Mouse (Mus musculus): ENCODE data around the gene Wdr5b. TPM values are rescaled to one million over a fixed set of nuclear protein-coding genes. Genes with fewer than 3 reads are reported as not detected.

The Wdr5b gene
- polyA plus RNA-seq, 1 experiment from 2014 or later = 8.8 TPM

DNA sequence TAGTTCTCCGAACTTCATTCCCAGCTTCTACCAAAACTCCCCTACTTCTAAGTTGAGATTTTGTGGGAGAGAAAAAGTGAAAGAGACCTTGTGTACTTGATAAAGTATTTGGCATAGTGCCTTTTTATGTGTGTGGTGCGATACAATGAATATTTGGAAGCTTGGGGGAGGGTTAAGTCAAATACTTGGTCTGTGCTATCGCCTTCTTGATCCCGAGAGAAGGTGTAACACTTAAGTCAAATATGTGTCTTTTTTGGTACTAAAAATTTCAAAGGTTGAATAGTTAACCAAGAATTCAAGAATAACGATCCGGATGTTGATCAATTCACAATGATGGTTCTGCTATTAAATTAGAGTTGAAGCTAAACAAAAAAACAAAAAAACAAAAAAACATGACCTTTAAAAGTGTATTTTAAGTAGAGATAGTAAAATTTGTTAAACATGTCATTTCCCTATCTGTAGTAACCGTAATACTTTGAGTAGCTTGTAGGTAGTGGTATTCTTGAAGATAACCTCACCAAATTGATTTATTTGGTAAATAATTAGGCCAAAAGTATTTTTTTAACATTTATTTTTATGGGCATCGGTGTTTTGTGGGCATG is 31.5 kb downstream of the Wdr5b start:
- no peak for DNase-seq (ENCODE audit: low spot score)
- H3K27me3 ChIP-seq (ENCODE audit: low read depth, poor library complexity, severe bottlenecking) = no peaks in the 10 kb centered on the region
- no peaks in the 10 kb centered on the region for H3K9me3 ChIP-seq (replicated peaks)
- H3K4me3 ChIP-seq = peak overlapping the region; percentile 82
- H3K36me3 ChIP-seq = peaks cover 11% of the 10 kb centered on the region; the same call in 1 of the 2 replicates
- peaks cover 29% of the 10 kb centered on the region for H3K4me1 ChIP-seq
- H3K27ac ChIP-seq (replicated peaks) = peak overlapping the region; percentile 99
- 32% methylated on average over 8 of the region's 8 CpGs for WGBS

- Histone ChIP-seq H3K9me3 (replicated peaks) (no peaks in the 10 kb centered on the region), H3K4me1 (peaks cover 14% of the 10 kb centered on the region), H3K4me3 (no peak overlapping the region), H3K27ac (replicated peaks) (no peak overlapping the region), H3K36me3 (peaks cover 5% of the 10 kb centered on the region), H3K27me3 (ENCODE audit: low read depth, poor library complexity, severe bottlenecking) (no peaks in the 10 kb centered on the region)
- 91% methylated on average over 3 of the region's 3 CpGs for WGBS
- DNase-seq (ENCODE audit: low spot score) = no peak
Measured at GRCm38 (mm10) chr16:36074772-36075171, 33.8 kb downstream of the Wdr5b start.

GRCm38 (mm10) chr16:36079916-36080315 is 38.9 kb downstream of the Wdr5b start:
- H3K4me1 ChIP-seq = no peaks in the 10 kb centered on the region
- DNase-seq (ENCODE audit: low spot score) = no peak
- no peaks in the 10 kb centered on the region for H3K27me3 ChIP-seq (ENCODE audit: low read depth, poor library complexity, severe bottlenecking)
- no peak overlapping the region for H3K4me3 ChIP-seq
- 96% methylated on average over 3 of the region's 3 CpGs for WGBS
- no peak overlapping the region for H3K27ac ChIP-seq (replicated peaks)
- H3K36me3 ChIP-seq = peaks cover 33% of the 10 kb centered on the region
- no peaks in the 10 kb centered on the region for H3K9me3 ChIP-seq (replicated peaks)

DNA sequence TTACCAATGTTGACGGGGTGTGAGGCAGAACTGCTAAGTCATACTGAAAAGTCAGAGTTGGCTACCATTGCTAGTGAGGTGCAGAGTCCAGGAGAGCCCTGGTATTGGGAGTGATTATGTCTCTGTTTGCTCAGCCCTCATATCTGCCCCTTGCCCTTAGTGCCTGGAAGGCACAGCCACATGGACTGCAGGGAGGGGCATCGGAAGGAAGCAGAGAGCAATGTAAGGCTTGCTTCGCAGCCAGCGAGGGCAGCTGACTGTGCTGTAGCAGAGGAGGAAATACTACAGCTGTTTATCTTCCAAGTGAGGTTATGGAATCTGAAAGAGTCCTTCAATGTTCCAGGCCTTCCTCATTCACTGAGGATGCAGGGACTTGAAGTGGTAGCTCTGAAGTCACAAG is 46.9 kb downstream of the Wdr5b start:
- WGBS = 85% methylated on average over 4 of the region's 4 CpGs
- peaks cover 98% of the 10 kb centered on the region for H3K36me3 ChIP-seq
- DNase-seq (ENCODE audit: low spot score) = no peak
- H3K27me3 ChIP-seq (ENCODE audit: low read depth, poor library complexity, severe bottlenecking) = no peaks in the 10 kb centered on the region
- H3K4me1 ChIP-seq = no peaks in the 10 kb centered on the region
- H3K27ac ChIP-seq (replicated peaks) = no peak overlapping the region
- no peak overlapping the region for H3K4me3 ChIP-seq
- H3K9me3 ChIP-seq (replicated peaks) = no peaks in the 10 kb centered on the region

GRCm38 (mm10) chr16:36089065-36089464 is 48.1 kb downstream of the Wdr5b start:
- H3K4me1 ChIP-seq = no peaks in the 10 kb centered on the region
- 80% methylated on average over 7 of the region's 7 CpGs for WGBS
- no peak for DNase-seq (ENCODE audit: low spot score)
- no peak overlapping the region for H3K27ac ChIP-seq (replicated peaks)
- peaks cover 86% of the 10 kb centered on the region for H3K36me3 ChIP-seq
- H3K27me3 ChIP-seq (ENCODE audit: low read depth, poor library complexity, severe bottlenecking) = no peaks in the 10 kb centered on the region
- H3K9me3 ChIP-seq (replicated peaks) = no peaks in the 10 kb centered on the region
- no peak overlapping the region for H3K4me3 ChIP-seq

DNA sequence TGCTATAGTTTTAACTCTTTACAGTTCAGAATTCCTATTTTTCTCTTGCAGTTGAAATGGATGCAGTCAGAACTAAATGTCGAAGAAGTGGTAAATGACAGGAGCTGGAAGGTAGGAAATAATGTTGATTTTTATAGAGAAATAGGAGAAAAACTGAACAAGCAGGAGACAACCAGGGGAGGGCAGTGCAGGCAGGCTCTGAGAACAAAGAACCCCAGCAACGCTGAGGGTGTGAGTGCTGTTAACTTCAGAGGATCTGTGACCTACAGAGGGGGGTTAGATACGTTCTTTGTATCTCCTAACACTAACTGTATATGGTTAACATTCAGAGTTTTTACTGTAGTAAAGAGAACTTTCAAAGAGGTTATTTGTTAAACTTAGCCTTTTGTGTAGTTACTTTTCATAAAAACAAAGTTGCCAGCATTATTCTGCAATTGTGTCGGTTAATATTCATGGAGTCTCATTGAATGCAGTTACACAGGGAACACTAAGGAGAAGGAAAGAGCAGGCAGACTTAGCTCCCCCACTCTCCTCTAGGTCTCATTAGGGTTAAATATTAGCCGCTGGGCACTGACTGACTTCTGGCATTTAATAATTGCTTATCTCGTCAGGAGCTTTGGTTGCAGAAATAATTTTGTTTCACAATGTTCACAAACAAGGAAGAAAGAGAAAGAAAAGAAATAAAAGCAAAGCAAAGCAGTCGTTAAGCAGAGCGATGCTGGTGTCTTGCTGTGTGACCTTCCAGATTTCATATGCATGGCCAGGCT is 49.0 kb downstream of the Wdr5b start:
- no peak for DNase-seq (ENCODE audit: low spot score)
- no peaks in the 10 kb centered on the region for H3K9me3 ChIP-seq (replicated peaks)
- no peaks in the 10 kb centered on the region for H3K4me1 ChIP-seq
- H3K36me3 ChIP-seq = peaks cover 76% of the 10 kb centered on the region
- H3K27me3 ChIP-seq (ENCODE audit: low read depth, poor library complexity, severe bottlenecking) = no peaks in the 10 kb centered on the region
- H3K27ac ChIP-seq (replicated peaks) = no peak overlapping the region
- H3K4me3 ChIP-seq = no peak overlapping the region
- 84% methylated on average over 8 of the region's 8 CpGs for WGBS

- WGBS = 90% methylated on average over 11 of the region's 11 CpGs
- Histone ChIP-seq H3K27me3 (ENCODE audit: low read depth, poor library complexity, severe bottlenecking) (no peaks in the 10 kb centered on the region), H3K36me3 (peaks cover 67% of the 10 kb centered on the region), H3K4me1 (no peaks in the 10 kb centered on the region), H3K9me3 (replicated peaks) (no peaks in the 10 kb centered on the region), H3K4me3 (no peak overlapping the region), H3K27ac (replicated peaks) (no peak overlapping the region)
- DNase-seq (ENCODE audit: low spot score) = no peak
Measured at GRCm38 (mm10) chr16:36090785-36091509, 50.0 kb downstream of the Wdr5b start.

Other genes starting within 250 kb of the Wdr5b start
- gene Parp14, start 169.6 kb upstream of the Wdr5b start, polyA plus RNA-seq (2016; fragmentation: Nextera tagmentation; extraction: Ambion mirVana) = 0.16 and 0.32 TPM in 2 replicates
- gene Parp9, start 102.7 kb upstream of the Wdr5b start, polyA plus RNA-seq (2016; fragmentation: Nextera tagmentation; extraction: Ambion mirVana) = 2.1 and 2.3 TPM in 2 replicates
- 2.8 and 2.9 TPM in 2 replicates for gene Dtx3l, start 102.0 kb upstream of the Wdr5b start, polyA plus RNA-seq (2016; fragmentation: Nextera tagmentation; extraction: Ambion mirVana)
- gene Kpna1, start 62.4 kb upstream of the Wdr5b start, polyA plus RNA-seq (2016; fragmentation: Nextera tagmentation; extraction: Ambion mirVana) = 76.4 and 77.0 TPM in 2 replicates
- 277 and 355 TPM in 2 replicates for gene Fam162a, start 30.4 kb downstream of the Wdr5b start, polyA plus RNA-seq (2016; fragmentation: Nextera tagmentation; extraction: Ambion mirVana)
- 79.9 and 103 TPM in 2 replicates for gene Ccdc58, start 30.5 kb downstream of the Wdr5b start, polyA plus RNA-seq (2016; fragmentation: Nextera tagmentation; extraction: Ambion mirVana)
- 0.10 TPM in 1 of 2 replicates, not detected in the other for gene Csta1, start 90.1 kb downstream of the Wdr5b start, polyA plus RNA-seq (2016; fragmentation: Nextera tagmentation; extraction: Ambion mirVana)
- not detected in 2 replicates for gene Stfa2l1, start 115.6 kb downstream of the Wdr5b start, polyA plus RNA-seq (2016; fragmentation: Nextera tagmentation; extraction: Ambion mirVana)
- not detected in 2 replicates for gene Gm5483, start 143.0 kb downstream of the Wdr5b start, polyA plus RNA-seq (2016; fragmentation: Nextera tagmentation; extraction: Ambion mirVana)
- gene Gm5416, start 169.2 kb downstream of the Wdr5b start, polyA plus RNA-seq (2016; fragmentation: Nextera tagmentation; extraction: Ambion mirVana) = not detected in 2 replicates
- not detected in 2 replicates for gene 2010005H15Rik, start 180.3 kb downstream of the Wdr5b start, polyA plus RNA-seq (2016; fragmentation: Nextera tagmentation; extraction: Ambion mirVana)
- gene Stfa1, start 235.8 kb downstream of the Wdr5b start, polyA plus RNA-seq (2016; fragmentation: Nextera tagmentation; extraction: Ambion mirVana) = 0.32 and 0.86 TPM in 2 replicates

Measured in midbrain, embryonic 10.5 days (tissue).